ENCODE assay signal across 14 mouse cellular contexts in the genomic region with DNA sequence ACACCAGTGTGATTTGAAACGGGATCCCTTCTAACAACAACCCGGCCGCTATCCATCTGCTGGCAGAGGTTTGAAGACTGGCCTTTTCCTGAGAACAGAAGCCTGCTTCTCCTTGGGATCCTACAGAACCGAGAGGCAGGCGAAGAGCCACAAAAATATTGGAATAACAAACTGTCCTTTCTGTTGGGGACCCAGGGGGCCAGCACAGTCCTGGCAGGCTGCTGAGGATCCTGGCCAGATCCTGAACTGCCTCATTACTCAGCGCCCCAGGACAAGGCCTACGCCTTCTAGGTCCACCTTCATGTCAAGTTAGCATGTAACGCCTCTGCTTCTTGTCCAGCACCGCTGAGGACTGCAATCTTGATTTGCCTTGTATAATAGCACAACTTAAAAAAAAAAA.
A peak's percentile ranks its signal among the peaks of the same experiment; 100 is the strongest.
DNase-seq lines count a peak whose midpoint lies in the region; ATAC-seq and TF ChIP-seq lines count a peak whose summit lies in the region.
"Had no signal": no experiment of that assay in that cellular context is flagged by ENCODE, and none has a peak within 500 bp of the region (broad histone marks: within the 10 kb centered on the region; RNA-seq: fewer than 3 reads in every experiment).

No protein-coding gene starts in this region.

- no peak for TF ChIP-seq POLR2A in cerebellum, adult 2 months (IDR thresholded peaks at IDR 0.05; ENCODE audit: borderline replicate concordance, insufficient read depth, low read length)

- no peak overlapping the region for H3K27ac ChIP-seq in kidney, embryonic 16.5 days (ENCODE audit: low read length)
- no peak overlapping the region for H3K27ac ChIP-seq in cerebellum, adult 2 months (ENCODE audit: insufficient read depth, low read length)
- H3K27ac ChIP-seq: embryonic facial prominence, embryonic 13.5 days; forebrain, embryonic 13.5 days; heart, embryonic 13.5 days; left cerebral cortex, adult 2 months; limb, embryonic 15.5 days; macrophage had no signal

- H3K36me3 ChIP-seq in kidney, embryonic 16.5 days (ENCODE audit: insufficient read depth, low read length) = no peaks in the 10 kb centered on the region
- H3K36me3 ChIP-seq: embryonic facial prominence, embryonic 13.5 days; heart, embryonic 13.5 days; limb, embryonic 15.5 days had no signal

- no peak overlapping the region for H3K4me2 ChIP-seq in kidney, embryonic 16.5 days (replicated peaks; ENCODE audit: low read depth, low read length)
- H3K4me2 ChIP-seq: embryonic facial prominence, embryonic 13.5 days; forebrain, embryonic 13.5 days; heart, embryonic 13.5 days; limb, embryonic 15.5 days had no signal

- H3K9me3 ChIP-seq in kidney, embryonic 16.5 days (ENCODE audit: low read length) = no peaks in the 10 kb centered on the region
- H3K9me3 ChIP-seq: embryonic facial prominence, embryonic 13.5 days; forebrain, embryonic 13.5 days; heart, embryonic 13.5 days; limb, embryonic 15.5 days had no signal

- no peak overlapping the region for H3K9ac ChIP-seq in kidney, embryonic 16.5 days (replicated peaks; ENCODE audit: low read length)
- H3K9ac ChIP-seq: embryonic facial prominence, embryonic 13.5 days; forebrain, embryonic 13.5 days; heart, embryonic 13.5 days; limb, embryonic 15.5 days had no signal

- no peak overlapping the region for H3K4me3 ChIP-seq in kidney, embryonic 16.5 days (ENCODE audit: low read length)
- no peak overlapping the region for H3K4me3 ChIP-seq in cerebellum, adult 2 months (replicated peaks; ENCODE audit: insufficient read depth, low read depth, low read length)
- H3K4me3 ChIP-seq: embryonic facial prominence, embryonic 13.5 days; forebrain, embryonic 13.5 days; heart, embryonic 13.5 days; left cerebral cortex, adult 2 months; limb, embryonic 15.5 days had no signal

- no peak for TF ChIP-seq CTCF in cerebellum, adult 2 months (IDR thresholded peaks at IDR 0.05; ENCODE audit: borderline replicate concordance, insufficient read depth, low read depth, low read length)

- no peaks in the 10 kb centered on the region for H3K27me3 ChIP-seq in kidney, embryonic 16.5 days (ENCODE audit: insufficient read depth, low read length)
- no peaks in the 10 kb centered on the region for H3K27me3 ChIP-seq in cerebellum, adult 2 months (ENCODE audit: control insufficient read depth, insufficient read depth, low read length)
- H3K27me3 ChIP-seq: embryonic facial prominence, embryonic 13.5 days; forebrain, embryonic 13.5 days; heart, embryonic 13.5 days; limb, embryonic 15.5 days had no signal

- 59% methylated on average over 9 of the region's 9 CpGs for WGBS in kidney, embryonic 16.5 days
- 25% methylated on average over 9 of the region's 9 CpGs for WGBS in cerebellum, adult 2 months

- intact Hi-C loops in heart, postnatal 25 days (cut with DNase I) = no loop called here

- peak; percentile 38 for DNase-seq in kidney, postnatal 14 days
- DNase-seq in cerebellum, adult 2 months = peak; percentile 19 to 47
- DNase-seq in cerebellum, postnatal 36 days = peak; percentile 14 to 21
- peak; percentile 76 for DNase-seq in heart, postnatal 25 days (ENCODE audit: low spot score)
- no peak for DNase-seq in frontal cortex, postnatal 10 days (ENCODE audit: low spot score in 2 of 2)
- no peak for DNase-seq in retina, postnatal 1 day
- DNase-seq in layer of hippocampus, adult 9-10 months (ENCODE audit: low spot score) = no peak

- H3K4me1 ChIP-seq in kidney, embryonic 16.5 days (ENCODE audit: insufficient read depth, low read length) = peaks cover 8% of the 10 kb centered on the region
- H3K4me1 ChIP-seq in cerebellum, adult 2 months (ENCODE audit: control insufficient read depth, insufficient read depth, low read length) = no peaks in the 10 kb centered on the region
- H3K4me1 ChIP-seq: embryonic facial prominence, embryonic 13.5 days; forebrain, embryonic 13.5 days; limb, embryonic 15.5 days had no signal

- no peak for ATAC-seq in kidney, embryonic 16.5 days (ENCODE audit: low FRiP score, low TSS enrichment)
- ATAC-seq: forebrain, embryonic 13.5 days had no signal

Comparison
In these comparisons a context has a peak if more than half of its experiments do, and no peak if none do; other contexts are left out.
1. DNase-seq: peak in kidney, postnatal 14 days (single experiment), cerebellum, adult 2 months (2 of 2), cerebellum, postnatal 36 days (2 of 2) and heart, postnatal 25 days (single experiment); none in frontal cortex, postnatal 10 days (0 of 2), retina, postnatal 1 day (single experiment) and layer of hippocampus, adult 9-10 months (single experiment).